23 mouse cellular contexts compared by ENCODE assay signal in genomic region chr1:35945596-35945995, GRCm38 (mm10).
DNase-seq lines count a peak whose midpoint lies in the region; ATAC-seq and TF ChIP-seq lines count a peak whose summit lies in the region.
"Had no signal": no experiment of that assay in that cellular context is flagged by ENCODE, and none has a peak within 500 bp of the region (broad histone marks: within the 10 kb centered on the region; RNA-seq: fewer than 3 reads in every experiment).

No protein-coding gene starts in this region.

- no peak for DNase-seq in gastrocnemius, adult 2 months
- DNase-seq in gastrocnemius, adult 8-10 months (ENCODE audit: low spot score in 2 of 2), result no peak
- DNase-seq in heart, adult 18-20 months, result no peak
- peak; percentile 17 for DNase-seq in layer of hippocampus, adult 9-11 months
- DNase-seq in layer of hippocampus, postnatal 36 days, result no peak
- peak; percentile 33 for DNase-seq in ZHBTc4 (ENCODE audit: low read depth, low spot score)
- DNase-seq in MN1 (ENCODE audit: low spot score), result no peak
- DNase-seq: adrenal gland, postnatal 14 days; cerebellum, adult 18-20 months; cerebellum, adult 9-11 months; cerebellum, postnatal 36 days; gastrocnemius, postnatal 25 days; heart, postnatal 14 days; kidney, adult 2 months had no signal

- H3K27me3 ChIP-seq in heart, embryonic 16.5 days (ENCODE audit: control insufficient read depth, insufficient read depth, low read length), result no peaks in the 10 kb centered on the region
- H3K27me3 ChIP-seq: CH12.LX; embryonic facial prominence, embryonic 13.5 days; forebrain, embryonic 13.5 days; intestine, embryonic 15.5 days had no signal

- WGBS in heart, embryonic 16.5 days, result 74% methylated on average over 4 of the region's 4 CpGs

- H3K9me3 ChIP-seq in heart, embryonic 16.5 days (replicated peaks; ENCODE audit: control insufficient read depth, low read length), result peaks cover under 1% of the 10 kb centered on the region; the same call in 1 of the 2 replicates
- H3K9me3 ChIP-seq: embryonic facial prominence, embryonic 13.5 days; hindbrain, embryonic 10.5 days; intestine, embryonic 15.5 days had no signal

- ATAC-seq in heart, embryonic 16.5 days (replicated peaks; ENCODE audit: extremely low read depth, insufficient read depth, low FRiP score), result no peak
- ATAC-seq: activated CD4-positive, CD25-positive, alpha-beta regulatory T cell, adult 4 months; forebrain, embryonic 13.5 days; intestine, embryonic 15.5 days had no signal

- H3K4me3 ChIP-seq in gastrocnemius, adult 2 months, result no peak overlapping the region
- H3K4me3 ChIP-seq in heart, embryonic 16.5 days (ENCODE audit: low read length), result no peak overlapping the region
- H3K4me3 ChIP-seq: embryonic facial prominence, embryonic 13.5 days; forebrain, embryonic 13.5 days; hindbrain, embryonic 10.5 days; intestine, embryonic 15.5 days had no signal

- H3K27ac ChIP-seq in gastrocnemius, adult 2 months, result peak overlapping the region; percentile 35; the same call in 1 of the 2 replicates
- peak overlapping the region; percentile 20; the same call in 1 of the 2 replicates for H3K27ac ChIP-seq in heart, embryonic 16.5 days (ENCODE audit: low read length)
- H3K27ac ChIP-seq: embryonic facial prominence, embryonic 13.5 days; forebrain, embryonic 13.5 days; hindbrain, embryonic 14.5 days; intestine, embryonic 15.5 days had no signal

- H3K4me2 ChIP-seq in heart, embryonic 16.5 days (ENCODE audit: low read depth, low read length), result no peak overlapping the region
- H3K4me2 ChIP-seq: embryonic facial prominence, embryonic 13.5 days; forebrain, embryonic 13.5 days; heart, embryonic 11.5 days; hindbrain, embryonic 14.5 days; intestine, embryonic 15.5 days had no signal

- H3K9ac ChIP-seq in heart, embryonic 16.5 days (ENCODE audit: low read length), result no peak overlapping the region
- H3K9ac ChIP-seq: embryonic facial prominence, embryonic 13.5 days; forebrain, embryonic 13.5 days; hindbrain, embryonic 14.5 days; intestine, embryonic 15.5 days had no signal

- intact Hi-C loops in gastrocnemius, adult 2 months (cut with DNase I), result loop anchor here (5.0 kb wide), 1 partner anchor 63 kb away; no protein-coding TSS in a partner anchor

- H3K4me1 ChIP-seq in heart, embryonic 16.5 days (ENCODE audit: control insufficient read depth, insufficient read depth, low read length), result peaks cover 27% of the 10 kb centered on the region
- H3K4me1 ChIP-seq: intestine, embryonic 15.5 days had no signal

- no peak for TF ChIP-seq CTCF in gastrocnemius, adult 2 months (IDR thresholded peaks at IDR 0.05)

- no peaks in the 10 kb centered on the region for H3K36me3 ChIP-seq in heart, embryonic 16.5 days (ENCODE audit: control insufficient read depth, insufficient read depth)
- H3K36me3 ChIP-seq: embryonic facial prominence, embryonic 13.5 days; hindbrain, embryonic 10.5 days; intestine, embryonic 15.5 days had no signal

Comparison
In these comparisons a context has a peak if more than half of its experiments do, and no peak if none do; other contexts are left out.
1. DNase-seq: peak in layer of hippocampus, adult 9-11 months (single experiment) and ZHBTc4 (single experiment); none in gastrocnemius, adult 2 months (single experiment), gastrocnemius, adult 8-10 months (0 of 2), heart, adult 18-20 months (0 of 2), layer of hippocampus, postnatal 36 days (0 of 2) and MN1 (single experiment).